Mouse (Mus musculus) E14TG2a.4 (cell line): ENCODE data around the gene Psmb6.

Experiments
- CTCF ChIP-seq: conservative IDR thresholded peaks from 2 replicates; pipeline ENCODE4 v1.5.1; 2014; ENCODE audit warnings: low read length
- NANOG ChIP-seq: IDR thresholded peaks from 2 replicates; pipeline ENCODE4 v1.6.1; 2014; ENCODE audit warnings: borderline replicate concordance, low read length, mixed read lengths
- POU5F1 ChIP-seq: IDR thresholded peaks from 2 replicates; pipeline ENCODE4 v1.6.1; 2014; ENCODE audit warnings: low read length, borderline replicate concordance

- TF ChIP-seq CTCF (no peak), POU5F1 (no peak), NANOG (no peak)
These were observed 39.2 kb downstream of the Psmb6 start for GRCm38 (mm10) chr11:70564276-70564873.
